Mouse (Mus musculus): ENCODE measurements around the gene Hddc2.

Hddc2 gene

DNA sequence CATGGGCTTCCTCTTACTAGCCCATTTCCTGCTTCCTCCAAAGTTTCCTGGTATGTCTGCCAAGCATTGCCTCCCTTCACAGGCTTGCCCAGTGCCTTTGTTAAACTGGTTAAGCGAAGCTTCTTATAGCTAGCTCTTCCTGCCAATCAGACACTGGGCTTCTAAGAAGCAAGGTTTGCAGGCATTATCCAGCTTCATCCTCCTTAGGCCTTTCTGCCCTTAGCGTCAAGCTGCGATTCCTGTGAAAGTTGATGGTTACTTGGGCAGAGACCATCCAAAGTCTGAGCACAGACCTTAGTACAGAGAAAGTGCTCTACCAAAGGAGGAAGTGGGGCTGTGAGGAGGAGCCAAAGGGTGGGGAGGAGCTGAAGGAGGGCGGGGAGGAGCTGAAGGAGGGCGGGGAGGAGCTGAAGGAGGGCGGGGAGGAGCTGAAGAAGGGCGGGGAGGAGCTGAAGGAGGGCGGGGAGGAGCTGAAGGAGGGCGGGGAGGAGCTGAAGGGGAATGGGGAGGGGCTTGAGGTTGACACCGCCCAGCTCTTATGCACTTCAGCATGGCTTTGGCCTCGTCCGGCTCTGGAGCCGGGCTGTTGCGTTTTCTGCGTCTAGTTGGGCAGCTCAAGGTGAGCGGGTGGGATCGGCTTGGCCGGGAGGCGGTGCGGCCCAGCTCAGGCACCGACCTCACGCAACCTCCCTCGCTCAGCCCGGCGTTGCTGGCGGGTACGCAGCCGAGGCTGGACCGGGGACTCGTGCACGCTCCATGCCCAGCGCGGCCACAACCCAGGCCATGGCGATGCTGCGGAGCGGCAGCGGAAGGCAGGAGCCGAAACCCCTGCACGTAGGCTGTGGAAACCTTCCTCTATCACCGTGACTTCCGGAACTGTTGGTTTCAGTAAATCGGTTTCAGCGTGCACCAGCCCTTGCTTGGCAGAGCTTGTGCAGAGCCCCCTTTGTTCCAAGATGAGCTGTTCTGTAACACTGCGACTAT lies at the start of gene Hddc2:
Gene Hddc2, plus strand, starts transcription at position 519 of the 984 bp plus-strand sequence.
- peak; percentile 67 for DNase-seq (ENCODE audit: extremely low read depth, low read depth)

DNA sequence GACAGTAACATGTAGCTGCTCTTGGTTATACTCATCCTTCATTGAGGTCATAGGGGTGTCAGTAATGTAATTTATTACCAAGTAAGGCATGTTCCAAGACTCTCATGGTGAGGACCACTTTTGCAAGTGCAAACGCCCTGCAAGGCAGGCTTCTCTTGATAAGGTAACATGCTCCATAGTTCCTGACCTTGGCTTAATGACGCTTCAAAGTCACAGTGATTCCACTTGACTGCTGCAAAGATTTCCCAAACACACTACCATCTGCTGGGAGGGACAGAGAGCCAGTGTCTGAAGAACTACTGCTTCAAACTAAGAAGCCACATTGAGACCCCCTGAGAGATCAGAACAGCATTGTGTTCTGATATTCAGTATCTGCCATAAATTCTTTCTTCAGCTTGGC lies 40.4 kb upstream of the Hddc2 start:
- no peak for DNase-seq (ENCODE audit: extremely low read depth, low read depth)

DNA sequence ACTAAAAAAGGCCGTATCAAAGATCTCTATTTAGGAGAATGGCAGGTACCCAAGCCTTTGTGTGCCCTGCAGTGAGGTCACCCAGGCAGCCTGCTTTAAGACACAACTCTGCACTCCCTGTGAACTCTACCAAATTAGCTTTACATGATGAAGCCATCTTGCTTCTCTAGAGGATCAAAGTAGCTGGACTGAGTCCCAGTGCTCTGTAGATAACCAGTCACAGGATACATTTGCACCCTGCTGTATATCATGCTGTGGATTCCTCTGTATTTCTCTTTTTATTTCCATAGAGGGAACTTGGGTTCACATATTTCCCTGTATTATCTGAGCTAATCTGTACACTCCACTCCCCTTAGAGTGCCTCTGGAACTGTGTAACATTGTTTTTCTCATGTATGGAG lies 40.0 kb upstream of the Hddc2 start:
- no peak for DNase-seq (ENCODE audit: extremely low read depth, low read depth)

DNA sequence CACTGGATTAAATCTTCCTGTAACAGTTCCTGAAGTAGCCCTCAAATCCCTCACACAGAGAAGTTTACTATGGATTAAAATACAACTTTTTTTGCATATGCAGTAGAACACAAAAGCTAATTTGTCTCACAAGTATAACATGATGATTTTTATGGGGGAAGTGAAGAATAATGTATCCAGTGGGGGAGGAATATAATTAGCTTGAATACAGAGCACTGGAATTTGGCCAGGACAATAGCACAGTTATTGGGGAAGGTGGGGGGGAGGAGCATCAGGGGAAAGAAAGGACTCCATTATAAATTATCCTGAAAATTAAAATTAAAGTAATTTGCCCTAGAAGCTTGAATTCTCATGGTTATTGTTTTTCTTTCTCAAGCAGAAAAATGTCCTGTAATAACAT lies 25.4 kb upstream of the Hddc2 start:
- DNase-seq (ENCODE audit: extremely low read depth, low read depth), result no peak

DNA sequence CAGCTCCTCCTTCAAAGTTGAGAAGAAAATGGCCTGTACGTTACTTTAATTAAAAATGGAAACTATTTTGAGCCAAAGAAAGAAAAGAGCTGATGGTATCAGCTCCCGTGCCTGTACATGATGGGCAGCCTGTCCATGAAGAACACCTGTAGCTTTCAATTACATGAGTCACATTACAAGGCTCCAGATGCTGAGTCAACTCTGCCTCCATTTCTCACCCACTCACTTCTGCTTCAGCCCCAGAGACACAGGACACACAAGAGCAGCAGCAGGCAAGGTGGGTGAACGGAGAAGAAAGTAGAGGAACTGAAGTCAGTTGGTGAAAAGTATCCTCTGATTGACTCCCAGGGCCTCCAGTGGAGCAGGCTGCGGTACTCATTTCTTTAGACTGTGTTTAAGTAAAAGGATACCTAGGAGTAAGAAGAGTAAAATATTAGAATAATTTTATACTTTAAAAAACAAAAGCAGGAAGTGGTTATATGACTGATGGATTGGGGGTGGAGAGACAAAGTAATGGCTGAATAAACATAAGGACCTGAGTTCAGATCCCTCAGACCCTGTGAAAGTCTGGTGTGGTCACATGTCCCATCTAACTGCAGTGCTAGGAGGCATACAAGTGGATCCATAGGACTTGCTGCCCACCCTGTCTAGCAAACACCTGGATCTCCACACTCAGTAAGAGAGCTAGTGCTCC lies 24.3 kb upstream of the Hddc2 start:
- DNase-seq (ENCODE audit: extremely low read depth, low read depth), result no peak

DNA sequence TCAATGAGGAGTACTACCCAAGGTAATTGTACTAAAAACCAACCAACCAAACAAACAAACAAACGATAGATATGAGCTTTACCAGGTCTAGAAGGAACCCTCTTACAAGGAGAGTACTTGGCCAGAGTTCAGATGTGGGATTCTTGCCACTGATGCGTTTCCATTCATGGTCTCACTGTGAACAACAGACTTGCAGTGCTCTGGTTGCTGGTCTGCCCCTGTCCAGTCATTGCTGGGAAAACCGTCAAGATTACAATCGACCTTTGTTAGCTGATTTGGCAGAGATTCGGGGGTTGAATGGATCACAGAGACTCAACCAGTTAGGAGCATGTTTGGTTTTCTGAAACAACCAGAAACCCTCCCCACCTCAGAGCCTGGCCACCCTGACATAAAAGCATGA lies 17.5 kb upstream of the Hddc2 start:
- no peak for DNase-seq (ENCODE audit: extremely low read depth, low read depth)

DNA sequence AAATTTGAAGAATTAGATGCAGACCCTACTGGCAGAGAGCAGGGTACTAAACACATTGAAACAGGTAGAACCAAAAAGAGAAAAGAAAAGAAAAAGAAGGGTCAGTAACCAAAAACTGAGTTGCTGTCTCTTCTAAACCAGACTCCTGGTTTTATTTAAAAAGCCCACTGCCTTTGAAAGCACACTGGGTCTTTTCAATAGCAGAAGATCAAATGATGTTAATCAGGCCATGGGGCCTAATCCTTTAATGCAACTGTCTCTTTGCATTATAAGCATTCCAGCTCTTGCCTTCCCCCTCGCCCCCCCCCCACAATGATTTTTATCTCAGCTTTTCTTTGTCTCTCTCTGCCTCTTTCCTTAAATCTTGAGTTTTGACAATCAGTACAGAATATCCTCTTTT lies 16.7 kb upstream of the Hddc2 start:
- no peak for DNase-seq (ENCODE audit: extremely low read depth, low read depth)

DNA sequence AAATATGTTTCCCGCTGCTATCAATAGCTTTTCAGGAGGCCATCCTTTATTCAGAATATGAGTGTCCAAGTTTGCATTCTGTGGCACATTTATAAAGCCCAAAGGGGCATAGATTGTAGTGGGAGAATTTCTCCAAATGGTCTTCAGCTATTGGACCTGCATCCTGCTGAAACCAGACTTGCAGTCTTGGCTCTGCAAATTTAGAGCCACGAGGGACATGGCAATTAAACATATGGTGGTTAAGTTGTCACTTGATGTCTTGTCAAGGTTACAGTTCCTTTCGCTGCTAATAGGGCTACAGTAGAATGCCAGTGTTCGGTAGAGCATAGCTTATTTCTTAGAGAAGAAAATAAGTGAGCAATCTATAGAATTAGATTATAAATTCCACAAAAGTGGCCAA lies 16.1 kb upstream of the Hddc2 start:
- no peak for DNase-seq (ENCODE audit: extremely low read depth, low read depth)

DNA sequence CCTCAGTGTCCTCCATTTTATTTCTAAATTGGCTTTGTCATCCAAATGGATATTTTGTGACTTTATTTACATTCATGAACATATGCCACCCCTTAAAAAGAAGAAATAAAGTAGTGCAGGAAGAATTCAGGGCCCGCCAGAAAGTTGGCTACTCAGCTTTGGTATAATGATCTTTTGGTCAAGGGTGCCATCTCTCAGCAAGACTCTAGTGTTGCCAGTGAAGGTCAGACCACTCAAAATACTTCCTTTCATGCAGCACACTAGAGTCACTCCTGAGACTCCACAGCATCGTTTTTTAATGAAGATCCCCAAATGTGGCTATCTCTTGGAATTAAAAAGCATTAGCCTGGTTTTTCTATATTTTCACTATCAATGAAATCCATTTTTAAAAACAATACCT lies 14.9 kb upstream of the Hddc2 start:
- DNase-seq (ENCODE audit: extremely low read depth, low read depth), result no peak

DNA sequence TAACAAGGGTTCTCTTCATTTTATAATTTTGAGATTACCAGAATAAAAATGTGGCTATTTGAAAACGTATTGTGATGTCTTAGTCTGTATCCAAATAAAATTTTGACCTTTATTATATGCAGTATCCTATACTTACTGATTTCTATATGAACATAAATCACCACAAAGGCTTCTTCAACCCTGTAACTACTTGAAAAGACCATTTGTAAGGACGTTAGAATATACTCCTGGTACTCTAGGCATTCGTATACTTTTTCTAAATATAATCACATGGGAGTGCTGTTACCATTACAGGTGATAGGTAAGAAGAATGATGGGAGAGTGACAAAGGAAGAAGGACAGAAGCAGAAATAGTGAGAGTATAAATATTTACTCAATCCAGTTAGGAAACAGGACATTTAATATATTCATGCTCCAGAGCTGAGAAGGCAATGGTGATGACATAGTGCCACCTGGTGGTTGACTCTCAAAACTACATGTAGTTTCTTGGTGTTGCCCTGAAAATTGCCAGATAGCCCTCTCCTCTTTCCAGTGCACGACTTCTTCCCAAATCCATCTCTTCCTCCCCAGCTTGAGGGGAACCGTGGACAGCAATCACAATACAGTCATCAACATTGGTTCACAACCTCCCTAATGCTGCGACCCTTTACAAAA lies 14.1 kb upstream of the Hddc2 start:
- DNase-seq (ENCODE audit: extremely low read depth, low read depth), result no peak

DNA sequence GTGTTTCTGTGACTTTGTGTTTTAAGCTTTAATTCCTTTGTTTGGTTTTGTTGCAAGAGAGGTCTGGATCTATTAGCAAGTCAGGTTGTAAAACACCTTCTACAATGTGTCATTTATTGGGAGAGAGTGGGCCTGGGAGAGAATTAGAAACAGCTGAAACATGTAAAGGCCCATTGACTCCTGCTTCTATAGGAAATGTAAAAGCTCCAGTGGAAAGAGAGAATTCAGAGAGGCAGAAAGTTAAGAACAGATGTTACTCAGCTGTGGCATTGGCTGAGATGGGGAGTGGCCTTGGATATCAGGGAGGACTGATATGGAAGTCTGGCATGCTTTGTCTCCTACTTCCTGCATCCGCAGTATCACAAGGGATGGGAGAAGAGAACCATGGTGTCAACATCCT lies 12.9 kb upstream of the Hddc2 start:
- DNase-seq (ENCODE audit: extremely low read depth, low read depth), result no peak

DNA sequence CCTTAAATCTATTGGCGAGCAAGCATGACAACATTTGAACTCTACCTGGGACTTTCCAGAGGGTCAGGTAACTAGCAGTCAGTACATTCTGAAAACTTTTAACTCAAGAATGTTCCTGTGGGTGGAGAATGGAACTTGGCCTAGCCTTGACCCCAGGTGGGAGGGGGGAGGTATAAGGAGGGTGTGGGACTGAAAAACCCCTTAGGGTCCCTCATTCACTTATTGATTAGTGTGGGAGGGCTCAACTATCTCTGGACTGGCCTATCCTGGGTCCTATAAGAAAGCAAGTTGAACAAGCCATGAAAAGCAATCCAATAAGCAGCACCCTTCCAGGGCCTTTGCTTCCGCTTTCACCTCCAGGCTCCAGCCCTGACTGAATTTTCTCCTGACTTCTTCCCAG lies 9.7 kb upstream of the Hddc2 start:
- no peak for DNase-seq (ENCODE audit: extremely low read depth, low read depth)

DNA sequence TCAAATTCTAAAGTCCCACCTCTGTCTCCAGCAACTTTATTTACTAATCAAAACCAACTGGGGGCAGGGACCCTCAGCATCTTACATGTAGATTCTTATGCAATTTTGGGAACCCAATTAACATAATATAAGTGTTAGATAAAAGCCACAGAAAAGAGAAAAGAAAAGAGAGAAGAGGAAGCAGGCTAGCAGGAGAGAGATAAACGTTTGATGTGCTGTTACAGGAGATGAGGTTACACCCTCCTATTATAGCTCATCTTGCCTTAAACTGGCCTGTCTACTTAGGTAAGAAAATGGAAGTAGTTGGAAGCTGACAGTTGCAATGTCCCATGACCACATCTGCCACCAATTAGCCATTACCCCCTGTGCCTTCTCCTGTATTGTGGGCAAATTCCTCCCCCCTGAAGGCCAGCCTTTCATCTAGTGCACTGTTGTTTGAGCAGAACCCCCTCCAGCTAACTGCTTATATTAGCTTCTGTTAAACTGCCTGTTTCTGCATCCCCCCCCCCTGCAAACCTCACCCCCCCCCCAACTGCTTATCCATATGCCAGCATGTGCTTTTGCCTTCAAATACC lies 6.1 kb upstream of the Hddc2 start:
- peak; percentile 59 for DNase-seq (ENCODE audit: extremely low read depth, low read depth)

DNA sequence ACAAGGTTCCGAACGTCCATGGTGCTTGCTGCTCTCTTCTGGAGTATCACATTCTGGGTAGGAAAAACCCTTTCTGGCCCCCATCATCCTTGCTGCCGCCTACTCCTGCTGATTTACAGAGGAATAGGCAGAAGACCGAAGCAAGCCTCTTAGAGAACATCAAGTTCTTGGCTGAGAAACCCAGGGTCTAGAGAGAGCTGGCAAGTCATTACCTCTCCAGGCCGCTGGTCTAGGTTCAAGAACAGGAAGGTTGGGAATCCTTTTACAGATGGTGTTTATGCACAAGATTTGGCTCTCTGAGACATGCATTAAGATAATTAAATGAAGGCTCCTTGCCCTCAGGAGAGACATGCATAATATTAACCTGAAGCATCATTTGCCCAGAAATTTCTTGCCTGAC lies 5.3 kb downstream of the Hddc2 start:
- DNase-seq (ENCODE audit: extremely low read depth, low read depth), result no peak

DNA sequence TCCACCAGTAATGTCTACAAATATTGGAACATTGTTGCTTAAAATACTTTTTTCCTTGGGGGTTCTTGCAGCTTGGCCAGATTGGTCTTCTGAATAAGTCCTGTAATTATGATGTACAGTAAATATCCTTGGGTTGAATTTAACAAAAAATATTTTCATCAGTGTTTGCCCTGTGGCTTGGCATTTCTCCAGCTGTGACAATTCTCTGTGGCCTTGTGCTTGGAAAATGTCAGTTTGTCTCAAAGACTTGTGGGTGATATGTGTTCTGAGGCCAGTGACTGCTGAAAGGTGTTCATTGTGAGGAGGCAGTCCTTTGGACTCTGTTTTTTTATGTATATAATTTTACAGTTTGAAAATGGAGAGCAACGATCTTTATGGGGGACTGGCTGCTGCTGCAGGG lies 16.3 kb downstream of the Hddc2 start:
- DNase-seq (ENCODE audit: extremely low read depth, low read depth), result no peak

DNA sequence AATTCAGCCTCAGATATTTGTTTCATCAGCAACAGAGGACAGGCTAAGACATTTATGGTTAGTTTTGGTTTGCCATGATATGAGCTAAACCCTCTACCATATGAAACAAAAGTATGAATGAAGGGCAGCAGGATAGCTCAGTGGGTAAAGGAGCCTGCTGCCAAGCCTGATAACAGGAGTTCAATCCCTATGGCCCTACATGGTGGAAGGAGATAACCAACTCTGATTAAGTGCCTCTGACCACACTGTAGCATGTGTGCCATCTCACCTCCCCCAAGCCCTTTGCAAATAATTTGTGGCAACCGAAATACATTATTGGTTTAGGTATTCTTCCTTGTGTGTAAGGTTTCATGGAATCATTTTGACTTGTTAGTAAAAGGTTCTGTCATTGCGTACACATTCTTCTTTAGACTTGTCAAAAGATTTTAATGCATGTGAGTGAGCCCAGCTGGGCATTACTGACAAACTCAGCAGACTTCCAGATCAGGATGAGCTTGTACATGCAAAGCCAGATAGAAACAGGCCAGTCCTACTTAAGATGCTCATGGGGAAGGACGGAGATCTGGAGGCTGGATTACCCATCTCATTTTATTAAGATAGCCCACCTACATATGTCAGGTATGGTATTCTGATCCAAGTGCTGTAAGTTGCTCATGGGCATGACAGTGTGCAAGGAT lies 17.2 kb downstream of the Hddc2 start:
- no peak for DNase-seq (ENCODE audit: extremely low read depth, low read depth)

DNA sequence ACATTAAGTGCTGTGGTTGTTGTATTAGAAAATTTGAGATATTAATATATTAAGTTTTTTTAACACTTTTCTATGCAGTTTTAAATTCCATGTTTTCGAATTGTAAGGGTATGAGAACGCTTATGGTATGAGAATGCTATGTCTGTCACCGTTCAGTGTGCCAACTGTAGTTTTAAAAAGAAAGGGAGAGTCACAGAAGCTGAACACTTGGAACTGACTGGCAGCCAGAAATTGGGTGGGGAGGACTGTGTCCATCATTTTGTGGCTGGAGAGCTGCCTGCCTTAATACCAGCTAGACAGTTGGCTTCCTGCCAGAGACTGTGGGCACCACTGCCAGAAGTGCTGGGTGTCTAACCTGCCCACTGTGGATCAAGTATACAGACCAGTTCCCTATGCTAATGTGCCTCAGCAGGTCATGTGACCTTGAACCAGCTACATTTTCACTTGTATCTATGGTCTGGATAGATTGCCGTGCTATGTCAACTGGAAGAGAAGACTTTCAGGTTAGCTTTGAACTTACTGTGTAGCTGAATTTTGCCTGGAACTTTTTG lies 18.1 kb downstream of the Hddc2 start:
- no peak for DNase-seq (ENCODE audit: extremely low read depth, low read depth)

DNA sequence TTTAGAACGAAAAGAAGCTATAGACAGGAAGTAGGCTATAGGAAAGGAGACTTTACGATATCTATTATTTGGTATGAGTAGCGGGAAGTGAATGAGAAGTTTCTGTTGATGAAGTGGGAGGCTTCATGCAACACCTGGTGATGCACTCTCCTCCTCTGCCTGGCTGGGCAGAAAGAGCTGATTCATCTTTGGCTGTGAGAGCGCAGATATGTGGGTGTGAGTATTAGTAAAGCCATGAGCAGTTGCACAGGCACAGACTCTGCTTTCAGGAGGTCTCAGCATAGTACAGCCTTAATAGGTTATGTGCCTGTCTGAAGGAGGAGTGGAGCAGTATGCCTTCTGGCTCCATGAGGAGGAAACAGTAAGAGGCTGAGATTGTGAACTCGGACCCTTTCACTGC lies 23.2 kb downstream of the Hddc2 start:
- no peak for DNase-seq (ENCODE audit: extremely low read depth, low read depth)

DNA sequence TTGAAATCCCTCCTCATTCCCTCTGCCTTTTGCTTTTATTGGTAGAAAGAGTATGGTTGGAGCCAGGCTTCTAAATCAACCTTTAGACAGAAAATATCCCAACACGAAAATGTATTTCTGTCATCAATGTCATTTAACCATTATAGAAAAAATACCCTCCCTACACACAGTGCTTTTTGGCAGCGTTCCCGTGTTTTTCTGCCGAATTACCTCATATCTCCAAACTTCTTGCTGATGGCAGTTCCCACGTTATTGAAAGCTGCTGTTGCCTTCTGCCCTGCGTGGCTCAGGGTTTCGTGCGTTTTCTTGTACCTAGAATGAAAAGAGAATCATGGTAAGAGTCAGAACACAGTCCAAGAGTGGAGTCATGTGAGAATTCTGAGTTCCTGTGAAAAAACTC lies 33.2 kb downstream of the Hddc2 start:
- no peak for DNase-seq (ENCODE audit: extremely low read depth, low read depth)

DNA sequence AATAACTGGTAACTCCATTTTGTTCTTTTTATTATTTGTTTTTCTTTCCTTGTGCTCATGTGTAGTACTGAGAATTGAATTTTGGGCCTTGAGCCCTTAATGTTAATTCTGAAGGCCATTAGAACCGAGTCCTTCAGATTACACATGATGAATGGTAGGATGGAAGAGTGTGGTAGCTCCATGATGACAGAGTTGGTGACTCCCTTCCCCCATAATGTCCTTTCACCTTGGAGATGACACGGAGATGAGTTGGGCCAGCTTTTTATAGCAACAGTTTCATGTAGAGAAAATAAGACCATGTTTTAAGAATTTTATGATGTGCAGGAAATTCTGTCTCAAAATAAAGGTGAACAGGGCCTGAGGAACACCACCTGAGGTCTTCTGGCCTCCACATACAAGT lies 37.9 kb downstream of the Hddc2 start:
- no peak for DNase-seq (ENCODE audit: extremely low read depth, low read depth)

DNA sequence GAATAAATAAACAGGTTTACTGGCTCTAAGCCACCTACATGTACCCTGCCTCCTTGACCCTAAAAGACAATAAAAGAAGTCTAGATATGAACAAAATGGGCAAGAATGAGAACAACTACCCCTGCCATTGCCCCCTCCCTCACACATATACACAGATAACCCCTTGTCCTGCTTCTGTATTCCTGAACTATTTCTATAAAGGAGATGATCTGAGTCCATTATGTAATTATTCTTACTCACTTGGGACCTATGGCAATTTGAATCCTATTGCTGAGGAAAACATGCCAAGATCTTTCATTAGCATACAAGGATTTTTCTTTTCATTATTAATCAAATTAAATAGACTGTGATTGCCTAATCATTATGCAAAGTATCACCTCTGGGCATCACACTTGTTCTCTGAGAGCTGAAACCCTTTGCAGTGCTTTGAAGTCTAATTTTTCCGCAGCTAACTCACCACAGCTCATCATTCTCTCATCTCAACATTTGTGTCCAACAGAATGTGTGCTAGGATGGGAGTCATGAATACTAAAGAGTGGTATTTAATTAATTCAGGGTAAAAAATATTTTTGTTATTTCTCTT lies 39.8 kb downstream of the Hddc2 start:
- no peak for DNase-seq (ENCODE audit: extremely low read depth, low read depth)
